Mouse (Mus musculus) E14TG2a.4 (cell line): ENCODE measurements around the gene Myo15.

Experiments used
- CTCF ChIP-seq: conservative IDR thresholded peaks from 2 replicates; pipeline ENCODE4 v1.5.1; 2014; ENCODE audit warnings: low read length
- NANOG ChIP-seq: IDR thresholded peaks from 2 replicates; pipeline ENCODE4 v1.6.1; 2014; ENCODE audit warnings: borderline replicate concordance, low read length, mixed read lengths
- POU5F1 ChIP-seq: IDR thresholded peaks from 2 replicates; pipeline ENCODE4 v1.6.1; 2014; ENCODE audit warnings: low read length, borderline replicate concordance

- TF ChIP-seq CTCF (no peak), POU5F1 (no peak), NANOG (no peak)
These were observed 76.3 kb downstream of the Myo15 start for GRCm38 (mm10) chr11:60545433-60545832.
